Mouse (Mus musculus): ENCODE measurements around the gene Hist1h2ac.

DNA sequence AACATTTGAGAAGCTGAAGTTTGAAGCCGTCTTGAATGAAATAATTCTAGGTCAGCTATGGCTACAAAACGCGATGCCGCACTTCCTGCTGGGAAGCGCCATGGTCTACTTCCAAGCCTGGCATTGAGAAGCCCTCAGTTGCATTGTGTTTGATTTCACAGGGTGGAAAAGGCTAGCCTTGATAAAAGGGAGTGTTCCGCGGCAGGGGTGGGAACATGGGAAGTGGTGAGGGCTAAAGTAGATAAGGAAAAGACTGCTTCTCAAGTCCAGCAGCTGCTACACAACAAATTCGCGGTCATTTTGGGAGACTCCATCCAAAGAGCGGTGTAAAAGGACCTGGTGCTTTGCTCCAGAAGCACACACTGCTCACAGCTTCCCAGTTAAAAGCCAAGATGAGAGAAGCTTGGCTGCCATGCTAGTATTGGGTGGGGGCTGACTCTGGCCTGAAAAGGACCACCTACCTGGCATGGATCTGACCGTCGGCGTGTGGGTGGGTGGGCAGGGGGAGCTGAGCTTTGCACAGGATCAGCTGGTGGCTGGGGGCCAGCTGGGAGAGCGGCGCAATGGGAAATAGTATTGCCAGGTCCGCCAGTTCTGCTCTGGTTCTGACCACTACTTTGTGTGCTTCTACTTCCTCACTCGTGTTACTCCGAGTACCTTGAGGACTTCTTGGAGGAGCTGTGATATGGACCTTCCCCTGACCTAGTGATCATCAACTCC, 44.9 kb upstream of the Hist1h2ac start:
- TF ChIP-seq CTCF (conservative IDR thresholded peaks at IDR 0.05; ENCODE audit: low read length) (no peak), NANOG (IDR thresholded peaks at IDR 0.05; ENCODE audit: borderline replicate concordance, low read length) (no peak), POU5F1 (IDR thresholded peaks at IDR 0.05; ENCODE audit: borderline replicate concordance, low read length) (no peak)

All from E14TG2a.4 (cell line).